Mouse (Mus musculus) right cerebral cortex, postnatal 25 days (tissue): ENCODE measurements around the gene Wdr83os.

Source experiments
- DNase-seq: peaks from one replicate; pipeline ENCODE4 v3.0.0; 2022

Wdr83os gene

DNA sequence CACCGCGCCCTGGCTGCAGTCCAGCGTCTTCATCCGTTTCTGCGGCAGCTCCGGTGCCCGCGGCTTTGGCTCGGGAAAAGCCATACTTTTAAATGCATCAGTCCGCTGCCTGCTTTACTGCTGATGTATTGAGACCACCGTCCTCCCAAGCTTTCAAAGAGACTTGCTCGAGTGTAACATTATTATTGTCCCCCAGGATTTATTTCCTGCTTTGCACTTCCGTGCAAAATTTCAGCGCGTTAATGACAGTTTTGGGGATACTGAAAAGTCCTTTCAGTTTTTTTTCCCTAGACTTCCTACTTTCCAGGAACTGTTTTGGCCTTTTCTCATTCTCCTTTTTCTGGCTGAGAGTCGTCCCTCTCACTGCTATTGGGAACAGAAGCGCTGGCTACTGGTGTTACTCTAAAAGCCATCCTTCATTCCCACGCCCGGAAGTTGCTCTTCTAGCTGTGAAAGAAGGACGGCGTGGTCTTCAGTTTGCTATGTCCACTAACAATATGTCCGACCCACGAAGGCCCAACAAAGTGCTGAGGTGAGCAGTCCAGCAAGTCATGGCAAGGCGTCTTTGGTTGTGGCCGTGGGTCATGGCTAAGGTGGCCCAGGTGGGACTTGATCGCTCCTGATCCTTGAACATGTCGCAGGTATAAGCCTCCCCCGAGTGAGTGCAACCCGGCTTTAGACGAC lies at the start of gene Wdr83os:
Gene Wdr83os, plus strand, starts transcription at position 209 of the 684 bp plus-strand sequence.
- DNase-seq, result peak; percentile 56

- no peak for DNase-seq
These were observed 47.8 kb upstream of the Wdr83os start for GRCm38 (mm10) chr8:85032622-85033311.

DNA sequence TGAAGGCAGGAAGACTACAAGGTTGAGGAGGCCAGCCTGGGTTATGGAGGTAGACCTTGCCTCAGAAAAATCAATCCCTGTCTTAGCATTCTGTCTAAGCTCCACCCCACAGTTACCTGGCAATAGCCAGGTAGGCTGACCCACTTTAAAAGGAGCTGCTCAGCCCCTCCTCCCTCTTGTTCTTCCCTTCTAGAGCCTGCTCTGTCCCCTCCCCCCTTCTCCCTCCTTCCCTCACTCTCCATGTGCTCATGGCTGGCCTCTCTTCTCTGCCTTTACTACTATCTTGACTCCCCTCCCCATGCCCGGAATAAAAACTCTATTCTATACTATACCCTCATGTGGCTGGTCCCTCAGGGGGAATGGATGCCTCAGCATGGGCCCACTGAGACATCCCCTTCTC lies 46.7 kb upstream of the Wdr83os start:
- no peak for DNase-seq

- peak; percentile 51 for DNase-seq
These were observed 45.8 kb upstream of the Wdr83os start for GRCm38 (mm10) chr8:85034764-85035163.

DNA sequence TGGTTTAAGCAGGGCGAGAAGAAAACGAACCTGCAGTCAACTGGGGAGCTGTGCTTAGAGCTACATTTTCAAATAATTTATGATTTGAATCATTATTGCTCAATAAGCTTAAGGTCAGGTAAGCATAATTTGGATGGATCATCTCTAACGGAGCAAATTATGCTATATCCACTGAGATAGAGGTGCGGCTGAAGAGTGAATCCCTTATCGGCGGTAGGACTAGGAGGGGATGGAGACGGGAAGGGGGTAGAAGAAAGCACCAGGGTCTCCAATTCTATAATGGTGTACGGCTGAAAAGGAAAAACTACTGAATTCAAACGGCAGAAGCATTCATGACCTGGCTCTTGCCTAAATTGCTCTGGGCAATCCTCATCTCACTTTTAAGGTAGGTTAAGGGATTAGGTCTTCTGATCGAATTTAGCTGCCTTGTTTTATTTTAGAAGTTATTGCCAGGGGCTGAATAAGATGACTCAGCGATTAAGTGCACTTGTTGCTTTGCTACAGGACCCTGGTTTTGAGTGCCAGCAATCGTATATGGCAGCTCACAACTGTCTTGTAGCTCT lies 45.3 kb upstream of the Wdr83os start:
- DNase-seq, result no peak

GRCm38 (mm10) chr8:85035728-85036310 lies 44.7 kb upstream of the Wdr83os start:
- DNase-seq, result no peak

GRCm38 (mm10) chr8:85036381-85036717 lies 44.2 kb upstream of the Wdr83os start:
- no peak for DNase-seq

DNA sequence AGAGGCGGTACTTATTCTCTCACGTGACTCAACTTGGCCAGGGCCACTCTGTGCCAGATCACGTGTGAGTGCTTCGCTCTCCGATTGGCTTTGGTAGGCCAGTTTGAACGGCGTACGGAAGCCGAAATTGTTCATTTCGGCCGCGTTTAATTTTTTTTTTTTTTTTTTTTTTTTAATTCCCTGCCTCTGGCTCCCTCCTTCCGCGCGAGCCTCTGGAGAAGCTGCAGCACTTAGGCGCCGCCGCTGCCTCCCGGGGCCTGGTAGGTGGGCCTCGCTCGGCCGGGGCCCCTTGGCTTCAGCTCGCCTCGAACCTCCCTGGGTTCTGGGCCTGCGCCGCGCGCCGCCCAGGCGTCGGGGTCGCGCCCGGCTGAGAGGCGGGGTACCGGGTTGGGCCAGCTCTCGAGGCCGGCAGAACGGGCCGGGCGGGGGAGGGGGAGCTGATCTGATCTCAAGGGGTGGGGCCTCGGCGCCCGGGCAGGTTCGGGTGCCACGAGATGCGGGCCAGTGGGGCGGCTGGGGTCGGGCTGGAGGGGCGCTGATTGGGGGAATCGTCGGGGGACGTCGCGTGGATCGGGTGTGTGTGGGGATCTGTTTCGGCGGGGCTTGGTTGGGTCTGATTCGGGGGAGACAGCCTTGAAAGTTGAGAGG lies 43.7 kb upstream of the Wdr83os start, which contains the start of gene Tnpo2:
Gene Tnpo2, plus strand, starts transcription at position 198 of the 648 bp plus-strand sequence.
- peak; percentile 88 for DNase-seq

DNA sequence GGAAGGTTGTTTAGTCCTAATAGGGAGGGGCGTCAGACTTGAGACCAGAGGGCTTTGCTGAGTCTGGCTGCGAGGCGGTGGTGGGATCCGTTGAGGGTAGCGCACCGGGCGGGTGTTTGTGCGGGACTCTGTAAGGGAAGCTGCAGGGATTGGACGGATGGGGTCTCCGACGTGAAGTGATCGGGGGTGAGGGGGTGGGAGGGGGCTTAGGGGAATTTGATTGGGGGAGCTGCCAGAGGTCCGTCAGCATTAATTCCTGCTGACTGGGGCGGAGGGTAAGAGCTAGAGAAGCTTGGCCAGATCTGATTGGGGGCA lies 43.2 kb upstream of the Wdr83os start:
- no peak for DNase-seq

GRCm38 (mm10) chr8:85037681-85038531 lies 42.6 kb upstream of the Wdr83os start:
- peak; percentile 72 for DNase-seq

GRCm38 (mm10) chr8:85043619-85044018 lies 36.9 kb upstream of the Wdr83os start:
- DNase-seq, result no peak

- DNase-seq, result no peak
These were observed 23.2 kb upstream of the Wdr83os start for GRCm38 (mm10) chr8:85057367-85057766.

GRCm38 (mm10) chr8:85059879-85060616 lies 20.5 kb upstream of the Wdr83os start, which contains the start of gene Fbxw9:
Gene Fbxw9, plus strand, starts transcription at chr8:85060055.
- DNase-seq, result peak; percentile 89

- DNase-seq, result no peak
These were observed 17.9 kb upstream of the Wdr83os start for GRCm38 (mm10) chr8:85062603-85063002.

DNA sequence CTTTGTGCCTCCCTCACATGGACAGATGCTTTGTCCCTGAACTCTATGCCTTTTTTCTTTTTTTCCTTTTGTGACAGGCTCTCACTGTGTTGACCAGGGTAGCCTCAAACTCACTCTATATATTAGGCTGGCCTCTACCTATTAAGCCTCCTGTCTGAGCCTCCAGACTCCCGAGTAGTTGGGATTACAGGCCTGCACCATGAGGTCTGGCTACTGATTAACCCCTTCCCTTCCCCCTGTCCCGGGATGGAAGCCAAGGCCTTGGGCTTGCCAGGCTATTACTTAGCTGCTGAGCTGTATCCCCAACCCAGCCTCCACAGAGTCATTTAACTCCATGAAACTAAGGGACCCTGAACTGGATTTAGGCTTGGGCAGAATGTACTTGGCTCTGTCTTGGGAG lies 15.3 kb upstream of the Wdr83os start:
- DNase-seq, result no peak

- DNase-seq, result no peak
These were observed 13.4 kb upstream of the Wdr83os start for GRCm38 (mm10) chr8:85067155-85067554.

GRCm38 (mm10) chr8:85067982-85068381 lies 12.6 kb upstream of the Wdr83os start, which contains the start of gene Gm5741:
Gene Gm5741, minus strand, starts transcription at chr8:85067982.
- DNase-seq, result no peak

DNA sequence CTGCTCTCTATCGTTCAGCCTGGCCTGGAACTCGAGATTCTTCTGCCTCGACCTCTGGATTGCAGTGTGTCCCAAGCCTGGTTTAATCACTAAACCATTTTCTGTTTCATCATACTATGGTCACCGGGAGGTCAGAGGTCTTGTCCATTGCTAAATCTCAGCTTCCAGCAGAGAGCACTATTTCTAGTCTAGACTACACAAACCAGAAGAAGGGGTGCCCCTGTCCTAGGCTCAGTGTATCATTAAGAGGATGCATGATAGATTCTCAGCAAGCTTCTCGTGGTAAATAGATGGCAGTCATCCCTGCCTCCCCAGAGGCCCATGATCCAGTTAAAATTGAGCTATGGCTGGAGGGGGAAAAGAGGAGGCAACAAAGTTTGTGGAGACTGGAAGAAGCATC lies 9.5 kb upstream of the Wdr83os start:
- no peak for DNase-seq

- peak; percentile 89 for DNase-seq
These were observed 8.8 kb upstream of the Wdr83os start, which contains the start of gene Dhps for GRCm38 (mm10) chr8:85071514-85072281. Gene Dhps, plus strand, starts transcription at chr8:85071757.

DNA sequence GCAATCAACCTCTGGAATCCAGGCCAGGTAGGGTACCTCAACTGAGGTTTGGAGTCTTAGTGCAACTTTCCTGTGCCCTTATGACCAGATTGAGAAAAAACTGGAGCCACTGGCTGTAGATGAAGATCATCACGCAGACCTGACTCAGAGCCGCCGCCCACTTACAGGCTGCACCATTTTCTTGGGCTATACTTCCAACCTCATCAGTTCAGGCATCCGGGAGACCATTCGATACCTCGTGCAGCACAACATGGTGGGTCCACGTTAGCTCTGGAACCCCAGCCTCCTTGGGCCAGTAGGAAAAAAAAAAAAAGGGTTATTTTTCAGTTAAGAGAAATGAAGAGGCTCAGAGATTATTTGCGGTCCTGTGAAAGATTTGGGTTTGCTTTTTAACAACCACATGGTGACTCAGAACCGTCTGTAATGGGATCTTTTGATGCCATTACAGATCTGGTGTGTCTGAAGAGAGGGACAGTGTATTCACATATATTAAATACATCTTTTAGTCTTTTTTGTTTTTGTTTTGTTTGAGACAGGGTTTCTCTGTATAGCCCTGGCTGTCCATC lies 8.1 kb upstream of the Wdr83os start:
- no peak for DNase-seq
